Mouse (Mus musculus) E14TG2a.4 (cell line): Measurements from ENCODE around the gene Prph2.

Experiments
- H3K27me3 ChIP-seq: 2 replicates; pipeline ENCODE4 v1.6.1; 2014; ENCODE audit warnings: low read length, control low read depth; ENCODE audit not compliant: insufficient read depth
- H3K36me3 ChIP-seq: 2 replicates; pipeline ENCODE4 v1.6.1; 2014; ENCODE audit warnings: low read length, control low read depth; ENCODE audit not compliant: insufficient read depth
- H3K4me1 ChIP-seq: replicated peaks from 2 replicates; pipeline ENCODE4 v1.6.1; 2014; ENCODE audit warnings: low read depth, low read length, control low read depth
- H3K4me3 ChIP-seq: replicated peaks from 2 replicates; pipeline ENCODE4 v1.5.1; 2014; ENCODE audit warnings: mild to moderate bottlenecking, low read length
- H3K9me3 ChIP-seq: 2 replicates; pipeline ENCODE4 v1.6.1; 2014; ENCODE audit warnings: low read length, control low read depth
- CTCF ChIP-seq: conservative IDR thresholded peaks from 2 replicates; pipeline ENCODE4 v1.5.1; 2014; ENCODE audit warnings: low read length
- NANOG ChIP-seq: IDR thresholded peaks from 2 replicates; pipeline ENCODE4 v1.6.1; 2014; ENCODE audit warnings: borderline replicate concordance, low read length, mixed read lengths
- POU5F1 ChIP-seq: IDR thresholded peaks from 2 replicates; pipeline ENCODE4 v1.6.1; 2014; ENCODE audit warnings: low read length, borderline replicate concordance

Gene Prph2

DNA sequence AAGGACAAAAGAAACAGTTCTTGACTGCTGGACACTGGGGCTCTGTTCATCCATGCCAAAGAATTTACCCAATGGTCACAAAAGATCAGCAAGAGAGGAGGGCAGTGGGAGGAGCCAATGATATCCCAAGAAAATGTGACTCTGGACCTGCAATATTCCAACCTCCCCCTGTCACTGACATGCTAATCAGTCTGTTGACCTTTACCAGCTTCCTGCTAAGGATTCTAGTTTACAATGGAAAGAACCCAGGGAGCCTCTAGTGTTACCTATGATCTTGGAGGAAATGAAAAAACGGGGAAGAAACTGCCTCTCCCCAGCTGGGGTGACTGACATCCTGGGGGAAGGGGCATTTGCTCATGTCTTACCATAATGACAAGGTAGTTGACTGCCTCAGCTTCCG lies 9.3 kb upstream of the Prph2 start:
- Histone ChIP-seq H3K27me3 (0 out of 2 replicates have a peak, but pooled peaks cover 2% of the 10 kb centered on the region), H3K4me3 (no peak overlapping the region), H3K4me1 (peaks cover 40% of the 10 kb centered on the region), H3K9me3 (no peaks in the 10 kb centered on the region), H3K36me3 (no peaks in the 10 kb centered on the region)
- TF ChIP-seq NANOG (no peak), CTCF (no peak), POU5F1 (no peak)

DNA sequence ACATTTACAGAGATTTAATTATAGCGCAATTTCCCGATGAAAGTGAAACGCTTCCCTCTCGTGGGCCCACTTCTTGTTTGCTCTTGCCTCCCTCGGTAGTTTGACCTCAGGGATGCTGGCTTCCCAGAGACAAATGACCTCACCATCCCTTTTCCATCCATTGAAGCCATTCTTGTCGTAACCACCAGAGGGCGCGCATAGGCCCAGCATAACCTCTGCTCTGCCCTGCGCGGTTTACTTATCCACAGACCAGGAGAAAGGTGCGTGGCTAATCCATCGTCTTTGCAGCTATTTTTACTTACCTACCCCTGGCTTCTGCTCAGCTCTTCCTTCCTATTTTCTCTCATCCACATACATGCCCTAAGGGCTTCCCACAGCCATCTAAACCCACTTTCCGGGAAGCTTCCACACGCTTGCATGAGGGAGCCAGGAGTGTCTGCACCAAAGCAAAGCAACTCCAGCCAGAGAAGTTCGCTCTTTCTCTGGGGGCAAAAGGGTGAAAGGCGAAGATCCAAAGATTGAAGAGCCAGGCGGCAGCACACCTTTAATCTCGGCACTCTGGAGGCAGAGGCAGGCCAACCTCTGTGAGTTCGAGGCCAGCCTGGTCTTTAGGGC lies 6.3 kb upstream of the Prph2 start:
- Histone ChIP-seq H3K9me3 (0 out of 2 replicates have a peak, but pooled peaks cover 2% of the 10 kb centered on the region), H3K4me3 (peak overlapping the region; percentile 65), H3K36me3 (no peaks in the 10 kb centered on the region), H3K4me1 (peaks cover 28% of the 10 kb centered on the region), H3K27me3 (no peaks in the 10 kb centered on the region)
- TF ChIP-seq CTCF, result peak; percentile 90
- TF ChIP-seq NANOG, result no peak
- no peak for TF ChIP-seq POU5F1

DNA sequence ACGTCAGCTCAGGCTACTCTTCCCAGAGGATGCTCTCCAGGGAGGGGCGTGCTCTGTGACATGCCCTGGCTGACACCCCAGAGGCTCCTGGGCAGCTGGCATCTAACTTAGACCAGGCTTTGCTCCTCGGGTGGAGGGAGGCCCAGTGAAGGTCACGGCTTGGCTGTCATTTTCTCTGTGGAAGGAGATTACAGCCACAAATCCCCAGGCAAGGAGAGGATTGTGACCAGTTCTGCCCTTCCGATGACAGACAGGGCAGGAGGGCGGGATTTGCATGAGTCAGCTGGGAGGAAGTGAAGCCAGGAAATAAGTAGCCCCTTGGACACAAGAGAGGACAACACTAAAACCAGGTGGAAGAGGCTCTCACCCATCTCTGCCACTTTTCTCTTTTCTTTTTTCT lies 2.1 kb downstream of the Prph2 start:
- TF ChIP-seq POU5F1, result no peak
- TF ChIP-seq CTCF, result no peak
- TF ChIP-seq NANOG, result no peak
- Histone ChIP-seq H3K27me3 (peaks cover 24% of the 10 kb centered on the region; the same call in 1 of the 2 replicates), H3K4me1 (peaks cover 34% of the 10 kb centered on the region), H3K4me3 (peak overlapping the region; percentile 10; the same call in 1 of the 2 replicates), H3K9me3 (0 out of 2 replicates have a peak, but pooled peaks cover 2% of the 10 kb centered on the region), H3K36me3 (no peaks in the 10 kb centered on the region)

DNA sequence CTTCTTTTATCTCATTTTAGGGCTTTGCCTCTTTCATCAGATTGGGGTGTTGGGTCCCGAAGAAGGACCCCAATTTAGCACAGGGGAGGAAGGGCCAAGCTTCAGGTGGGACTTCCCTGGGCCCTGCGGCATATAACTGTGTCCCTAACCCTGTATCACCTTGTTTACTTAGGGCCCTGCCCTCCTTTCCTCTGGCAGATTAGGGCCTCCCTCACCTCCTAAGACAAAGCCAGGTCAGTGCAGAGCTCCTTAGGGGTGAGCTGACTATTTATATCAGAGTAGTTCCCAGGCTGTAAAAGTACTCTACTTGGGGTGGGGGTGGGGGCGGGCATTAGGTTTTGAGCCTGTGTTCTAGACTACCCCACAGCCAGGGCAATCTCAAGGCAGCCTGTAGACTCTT lies 4.9 kb downstream of the Prph2 start:
- no peak overlapping the region for H3K4me3 ChIP-seq
- H3K27me3 ChIP-seq, result peaks cover 24% of the 10 kb centered on the region; the same call in 1 of the 2 replicates
- TF ChIP-seq POU5F1, result no peak
- TF ChIP-seq CTCF, result no peak
- TF ChIP-seq NANOG, result no peak
- H3K4me1 ChIP-seq, result peaks cover 48% of the 10 kb centered on the region
- H3K36me3 ChIP-seq, result no peaks in the 10 kb centered on the region
- no peaks in the 10 kb centered on the region for H3K9me3 ChIP-seq

DNA sequence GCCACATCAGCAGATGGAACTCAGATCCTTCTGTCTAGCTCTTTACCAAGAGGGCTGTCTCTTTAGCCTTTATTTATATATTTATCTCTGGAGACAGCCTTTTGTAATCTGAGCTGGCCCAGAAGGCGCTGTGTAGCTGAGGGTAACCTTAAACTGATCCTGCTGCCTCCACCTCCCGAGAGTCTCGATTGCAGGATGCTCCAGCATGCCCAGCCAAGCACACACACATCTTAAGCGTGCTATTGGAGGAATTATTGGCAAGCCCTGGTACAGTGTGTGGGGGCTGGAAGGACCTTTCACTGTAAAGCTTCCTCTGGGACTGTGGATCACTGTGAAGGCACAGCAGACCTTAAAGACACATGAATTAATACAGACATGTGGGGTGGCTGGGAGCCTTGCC lies 8.7 kb downstream of the Prph2 start:
- Histone ChIP-seq H3K27me3 (peaks cover 10% of the 10 kb centered on the region; the same call in 1 of the 2 replicates), H3K9me3 (no peaks in the 10 kb centered on the region), H3K4me3 (no peak overlapping the region), H3K36me3 (no peaks in the 10 kb centered on the region), H3K4me1 (peaks cover 26% of the 10 kb centered on the region)
- TF ChIP-seq POU5F1 (no peak), CTCF (no peak), NANOG (no peak)

DNA sequence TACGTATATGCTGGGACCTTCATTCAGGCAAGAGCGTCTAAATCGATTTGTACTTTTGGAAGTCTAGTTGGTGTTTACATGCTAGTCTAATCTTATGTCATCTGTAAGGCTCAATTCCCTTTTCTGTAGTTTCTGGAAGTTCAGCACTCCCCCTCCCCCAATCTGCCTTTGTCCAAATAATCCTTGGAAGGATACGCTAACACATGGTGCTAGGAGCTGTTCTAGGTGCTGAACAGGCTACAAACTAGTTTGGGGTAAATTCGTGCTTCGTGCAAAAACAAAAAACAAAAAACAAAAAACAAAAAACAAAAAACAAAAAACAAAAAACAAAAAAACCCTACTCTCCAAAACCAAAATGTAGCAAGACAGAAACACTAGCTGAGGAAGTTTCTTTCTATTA lies 10.6 kb downstream of the Prph2 start:
- Histone ChIP-seq H3K9me3 (no peaks in the 10 kb centered on the region), H3K4me3 (no peak overlapping the region), H3K36me3 (no peaks in the 10 kb centered on the region), H3K4me1 (peaks cover 34% of the 10 kb centered on the region), H3K27me3 (peaks cover 7% of the 10 kb centered on the region; the same call in 1 of the 2 replicates)
- TF ChIP-seq POU5F1 (no peak), NANOG (no peak), CTCF (no peak)

DNA sequence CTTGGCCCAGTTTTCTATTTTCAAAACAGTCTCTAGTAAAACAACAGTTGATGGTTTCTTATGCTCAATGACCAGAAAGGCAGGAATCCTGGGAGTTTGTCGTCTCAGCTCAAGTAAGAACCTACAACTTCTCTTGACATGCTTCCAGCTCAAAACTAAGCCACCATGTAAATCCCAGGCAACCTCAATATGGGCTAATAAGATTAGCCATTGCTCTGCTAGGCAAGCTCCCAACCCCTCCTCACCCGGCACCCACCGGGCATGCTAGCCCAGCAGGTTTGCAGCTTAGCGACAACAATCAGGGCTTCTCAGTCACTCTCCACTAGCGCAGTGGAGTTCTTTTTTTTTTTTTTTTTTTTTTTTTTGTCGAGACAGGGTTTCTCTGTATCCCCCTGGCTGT lies 15.9 kb downstream of the Prph2 start:
- no peaks in the 10 kb centered on the region for H3K9me3 ChIP-seq
- peaks cover 60% of the 10 kb centered on the region for H3K4me1 ChIP-seq
- H3K36me3 ChIP-seq, result peaks cover 9% of the 10 kb centered on the region
- no peaks in the 10 kb centered on the region for H3K27me3 ChIP-seq
- 0 out of 2 replicates have a peak overlapping the region, but pooled peaks have one; percentile 4 for H3K4me3 ChIP-seq
- no peak for TF ChIP-seq NANOG
- no peak for TF ChIP-seq POU5F1

DNA sequence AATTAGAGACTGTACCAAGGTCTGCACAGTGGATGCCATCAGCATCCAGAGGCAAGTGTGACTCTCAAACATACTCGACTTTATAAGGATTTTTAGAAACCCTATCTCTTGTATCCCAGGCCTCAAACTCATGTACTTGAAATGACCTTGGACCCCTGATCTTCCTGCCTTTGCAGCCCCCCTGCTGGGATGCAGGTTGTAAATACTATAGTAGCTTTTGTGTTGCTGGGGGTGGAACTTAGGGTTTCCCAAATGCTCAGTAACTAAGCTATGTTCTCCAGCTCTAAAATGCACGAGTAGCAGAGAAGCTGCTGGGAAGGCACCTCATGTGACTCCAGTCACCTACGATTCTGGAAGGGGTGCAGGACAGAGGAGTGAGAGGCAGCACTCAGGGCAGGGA lies 16.7 kb downstream of the Prph2 start:
- Histone ChIP-seq H3K4me3 (0 out of 2 replicates have a peak overlapping the region, but pooled peaks have one; percentile 4), H3K27me3 (no peaks in the 10 kb centered on the region), H3K4me1 (peaks cover 64% of the 10 kb centered on the region), H3K36me3 (peaks cover 17% of the 10 kb centered on the region), H3K9me3 (no peaks in the 10 kb centered on the region)
- TF ChIP-seq POU5F1 (no peak), CTCF (no peak), NANOG (no peak; the same call in 1 of the 2 replicates)
